Mouse (Mus musculus): Measurements from ENCODE around the gene Etv4. TPM values are rescaled to one million over a fixed set of nuclear protein-coding genes. Genes with fewer than 3 reads are reported as not detected.

Gene Etv4
- polyA plus RNA-seq, 1 experiment from 2014 or later, result 3.5 TPM

GRCm38 (mm10) chr11:101763723-101764122 lies 21.4 kb downstream of the Etv4 start:
- Histone ChIP-seq H3K4me3 (no peak overlapping the region), H3K36me3 (peaks cover 72% of the 10 kb centered on the region), H3K4me1 (replicated peaks) (no peaks in the 10 kb centered on the region), H3K27ac (no peak overlapping the region), H3K4me2 (no peak overlapping the region), H3K9ac (no peak overlapping the region), H3K27me3 (no peaks in the 10 kb centered on the region), H3K9me3 (replicated peaks) (no peaks in the 10 kb centered on the region)
- 49% methylated on average over 7 of the region's 7 CpGs for WGBS
- ATAC-seq (replicated peaks; ENCODE audit: insufficient number of reproducible peaks, insufficient read depth, low FRiP score, low read depth), result no peak

- 92% methylated on average over 3 of the region's 3 CpGs for WGBS
Measured at GRCm38 (mm10) chr11:101759530-101759929, 25.6 kb downstream of the Etv4 start.

DNA sequence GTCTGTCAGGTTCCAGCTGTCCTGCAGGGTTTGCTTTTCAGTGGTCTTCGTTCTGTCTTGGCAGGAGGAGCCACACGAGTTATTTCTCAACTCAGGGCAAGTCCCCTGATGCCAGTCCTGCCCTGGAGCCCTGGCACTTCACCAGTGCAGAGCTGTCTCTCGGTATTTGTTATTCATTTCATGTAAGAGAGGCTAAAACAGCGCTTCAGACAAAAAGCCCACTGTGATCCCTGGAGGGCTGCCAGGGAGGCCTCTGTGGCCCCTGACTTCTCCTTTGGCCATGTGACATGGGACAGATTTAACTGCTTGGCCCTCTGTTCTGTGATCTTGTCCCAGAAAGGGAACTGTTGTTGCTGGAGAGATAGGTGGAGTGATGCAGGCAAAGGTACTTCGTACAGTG lies 26.7 kb downstream of the Etv4 start:
- H3K4me2 ChIP-seq, result no peak overlapping the region
- no peak overlapping the region for H3K4me3 ChIP-seq
- ATAC-seq (replicated peaks; ENCODE audit: insufficient number of reproducible peaks, insufficient read depth, low FRiP score, low read depth), result no peak
- H3K9me3 ChIP-seq (replicated peaks), result no peaks in the 10 kb centered on the region
- peaks cover 71% of the 10 kb centered on the region for H3K36me3 ChIP-seq
- H3K27me3 ChIP-seq, result no peaks in the 10 kb centered on the region
- no peaks in the 10 kb centered on the region; the same call in 1 of the 2 replicates for H3K4me1 ChIP-seq (replicated peaks)
- WGBS, result 57% methylated on average over 5 of the region's 5 CpGs
- H3K9ac ChIP-seq, result no peak overlapping the region
- no peak overlapping the region for H3K27ac ChIP-seq

More at GRCm38 (mm10) chr11:101759530-101759929, 25.6 kb downstream of the Etv4 start:
- H3K27me3 ChIP-seq, result no peaks in the 10 kb centered on the region
- H3K4me2 ChIP-seq, result no peak overlapping the region
- H3K4me3 ChIP-seq, result no peak overlapping the region
- no peak overlapping the region for H3K27ac ChIP-seq
- H3K9me3 ChIP-seq (replicated peaks), result no peaks in the 10 kb centered on the region
- H3K36me3 ChIP-seq, result peaks cover 68% of the 10 kb centered on the region
- no peaks in the 10 kb centered on the region; the same call in 1 of the 2 replicates for H3K4me1 ChIP-seq (replicated peaks)
- no peak for ATAC-seq (replicated peaks; ENCODE audit: insufficient number of reproducible peaks, insufficient read depth, low FRiP score, low read depth)
- H3K9ac ChIP-seq, result no peak overlapping the region

DNA sequence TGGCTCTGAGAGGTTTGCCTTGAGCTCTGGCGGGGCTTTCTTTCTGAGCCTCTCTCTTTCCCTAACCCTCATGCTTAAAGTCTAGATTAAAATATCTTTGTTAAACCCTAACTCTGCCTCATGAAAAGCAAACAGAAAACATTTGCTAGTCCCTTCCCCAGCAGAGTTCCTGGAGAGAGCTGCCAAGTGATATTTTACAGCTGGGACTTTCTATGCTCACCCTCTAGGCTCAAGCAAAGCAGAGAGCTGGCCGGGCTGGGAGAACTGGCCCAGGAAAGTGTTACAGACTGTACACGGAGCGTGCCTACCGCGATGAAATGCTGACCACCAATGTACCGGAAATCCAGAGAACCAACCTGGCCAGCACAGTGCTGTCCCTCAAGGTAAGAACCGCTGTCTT lies 27.8 kb downstream of the Etv4 start:
- Histone ChIP-seq H3K36me3 (peaks cover 76% of the 10 kb centered on the region), H3K27me3 (no peaks in the 10 kb centered on the region), H3K9ac (no peak overlapping the region), H3K4me1 (replicated peaks) (no peaks in the 10 kb centered on the region; the same call in 1 of the 2 replicates), H3K4me2 (no peak overlapping the region), H3K9me3 (replicated peaks) (no peaks in the 10 kb centered on the region), H3K4me3 (no peak overlapping the region), H3K27ac (no peak overlapping the region)
- WGBS, result 71% methylated on average over 8 of the region's 8 CpGs
- 0 out of 2 replicates have a peak, but pooled peaks have one; percentile 14 for ATAC-seq (replicated peaks; ENCODE audit: insufficient number of reproducible peaks, insufficient read depth, low FRiP score, low read depth)

DNA sequence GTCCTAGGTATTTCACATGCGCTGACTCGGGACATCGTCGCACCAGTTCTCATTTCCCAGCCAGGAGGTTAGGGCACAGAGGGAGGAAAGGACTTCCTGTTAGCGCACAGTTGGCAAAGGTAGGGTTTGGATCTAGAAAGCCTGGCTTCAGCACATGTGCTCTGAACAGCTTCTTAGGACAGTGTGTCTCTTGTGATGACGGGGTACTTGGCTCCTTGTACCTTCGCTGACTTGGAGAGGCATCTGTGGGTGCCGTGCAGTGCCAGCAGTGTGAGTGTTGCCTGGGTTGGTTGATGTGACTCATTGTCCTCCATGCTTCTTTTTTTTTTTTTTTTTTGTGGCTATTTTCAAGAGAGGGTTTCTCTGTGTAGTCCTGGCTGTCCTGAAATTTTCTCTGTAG lies 28.6 kb downstream of the Etv4 start:
- WGBS, result 89% methylated on average over 8 of the region's 8 CpGs
- Histone ChIP-seq H3K36me3 (peaks cover 79% of the 10 kb centered on the region), H3K4me2 (no peak overlapping the region), H3K4me3 (no peak overlapping the region), H3K4me1 (replicated peaks) (no peaks in the 10 kb centered on the region; the same call in 1 of the 2 replicates), H3K9me3 (replicated peaks) (no peaks in the 10 kb centered on the region), H3K27me3 (no peaks in the 10 kb centered on the region), H3K27ac (no peak overlapping the region), H3K9ac (no peak overlapping the region)
- no peak for ATAC-seq (replicated peaks; ENCODE audit: insufficient number of reproducible peaks, insufficient read depth, low FRiP score, low read depth)

DNA sequence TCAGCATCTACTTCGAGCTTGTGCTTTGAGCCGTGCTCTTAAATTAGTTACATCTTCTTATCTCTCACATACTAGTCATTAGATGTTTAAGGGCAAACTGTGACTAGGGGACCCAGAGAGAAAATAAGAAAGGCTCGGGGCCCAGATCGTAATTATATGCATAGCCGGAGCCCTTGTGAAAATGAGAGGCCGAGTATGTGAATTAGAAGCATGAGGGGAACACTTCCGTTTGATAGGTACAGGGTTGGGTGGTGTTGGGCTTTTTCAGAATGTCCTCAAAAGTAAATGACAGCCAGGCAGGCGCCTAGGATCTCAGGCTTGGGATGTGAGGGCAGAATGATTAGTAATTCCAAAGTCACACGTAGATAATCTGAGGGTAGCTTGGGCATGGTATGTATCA lies 51.6 kb downstream of the Etv4 start:
- WGBS, result 25% methylated on average over 9 of the region's 9 CpGs
- Histone ChIP-seq H3K36me3 (peaks cover 41% of the 10 kb centered on the region), H3K4me3 (peak overlapping the region; percentile 75), H3K9ac (peak overlapping the region; percentile 76), H3K4me1 (replicated peaks) (peaks cover 12% of the 10 kb centered on the region), H3K27ac (no peak overlapping the region), H3K4me2 (peak overlapping the region; percentile 70), H3K9me3 (replicated peaks) (no peaks in the 10 kb centered on the region), H3K27me3 (no peaks in the 10 kb centered on the region)
- ATAC-seq (replicated peaks; ENCODE audit: insufficient number of reproducible peaks, insufficient read depth, low FRiP score, low read depth), result no peak

- Histone ChIP-seq H3K4me2 (peak within 1 kb of the TSS; percentile 70), H3K4me1 (replicated peaks) (peaks cover 12% of the 10 kb centered on the region), H3K27ac (peak within 1 kb of the TSS; percentile 68), H3K27me3 (no peaks in the 10 kb centered on the region), H3K9me3 (replicated peaks) (no peaks in the 10 kb centered on the region), H3K9ac (peak within 1 kb of the TSS; percentile 76), H3K36me3 (peaks cover 34% of the 10 kb centered on the region), H3K4me3 (peak within 1 kb of the TSS; percentile 75)
- under 1% methylated on average over 51 of the region's 51 CpGs for WGBS
- ATAC-seq (replicated peaks; ENCODE audit: insufficient number of reproducible peaks, insufficient read depth, low FRiP score, low read depth), result peak; percentile 97
Measured at GRCm38 (mm10) chr11:101732518-101733440, 52.4 kb downstream of the Etv4 start, which contains the start of gene Dhx8. Gene Dhx8, plus strand, starts transcription at chr11:101732919.

DNA sequence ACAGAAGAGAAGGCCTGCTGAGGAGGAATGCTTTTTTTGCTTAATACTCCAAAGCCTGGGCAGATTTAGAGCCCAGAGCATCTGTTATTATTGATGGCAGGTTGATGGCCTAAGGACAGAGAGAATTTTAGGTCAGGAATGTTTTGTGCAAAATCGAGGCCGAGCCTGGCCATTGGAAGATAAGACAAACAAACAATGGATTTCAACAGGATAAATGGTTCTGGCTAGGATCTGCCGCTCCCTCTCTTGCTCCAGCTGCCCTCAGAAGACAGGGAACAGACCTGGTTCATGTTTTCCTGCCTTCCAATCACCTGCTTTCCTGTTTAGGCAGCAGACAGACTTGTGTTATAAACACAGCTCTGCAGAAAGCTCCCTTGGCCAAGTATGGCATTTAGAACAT lies 55.9 kb downstream of the Etv4 start:
- 29% methylated on average over 3 of the region's 3 CpGs for WGBS
- H3K27me3 ChIP-seq, result no peaks in the 10 kb centered on the region
- H3K9me3 ChIP-seq (replicated peaks), result no peaks in the 10 kb centered on the region
- H3K4me2 ChIP-seq, result no peak overlapping the region
- no peak overlapping the region for H3K9ac ChIP-seq
- no peaks in the 10 kb centered on the region; the same call in 1 of the 2 replicates for H3K36me3 ChIP-seq
- peaks cover 12% of the 10 kb centered on the region for H3K4me1 ChIP-seq (replicated peaks)
- ATAC-seq (replicated peaks; ENCODE audit: insufficient number of reproducible peaks, insufficient read depth, low FRiP score, low read depth), result no peak
- H3K27ac ChIP-seq, result no peak overlapping the region
- no peak overlapping the region for H3K4me3 ChIP-seq

DNA sequence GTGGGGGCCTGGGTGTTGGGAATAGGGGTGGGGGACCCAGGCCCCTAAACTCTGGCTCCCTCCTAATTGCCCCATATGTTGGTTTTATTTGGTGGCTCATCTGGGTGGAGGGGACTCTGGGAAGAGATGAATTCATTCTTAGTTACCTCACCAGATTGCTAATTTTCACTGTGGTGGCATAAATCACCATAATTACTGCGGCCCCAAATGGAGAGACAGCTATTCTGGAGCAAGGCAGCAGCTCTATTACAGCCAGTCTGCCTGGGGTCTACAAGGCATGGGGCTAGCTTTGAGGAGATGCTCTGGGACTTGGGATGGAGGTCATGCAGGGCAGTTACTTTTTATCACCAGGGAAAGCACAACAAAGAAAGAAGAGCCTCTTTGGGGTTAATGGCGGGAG lies 58.4 kb downstream of the Etv4 start:
- Histone ChIP-seq H3K4me1 (replicated peaks) (no peaks in the 10 kb centered on the region), H3K27ac (no peak overlapping the region), H3K9me3 (replicated peaks) (no peaks in the 10 kb centered on the region), H3K9ac (no peak overlapping the region), H3K4me2 (no peak overlapping the region), H3K4me3 (no peak overlapping the region), H3K36me3 (no peaks in the 10 kb centered on the region), H3K27me3 (no peaks in the 10 kb centered on the region)
- WGBS, result 55% methylated on average over 2 of the region's 2 CpGs
- no peak for ATAC-seq (replicated peaks; ENCODE audit: insufficient number of reproducible peaks, insufficient read depth, low FRiP score, low read depth)

GRCm38 (mm10) chr11:101725043-101725442 lies 60.1 kb downstream of the Etv4 start:
- 72% methylated on average over 8 of the region's 8 CpGs for WGBS
- H3K4me3 ChIP-seq, result no peak overlapping the region
- H3K27ac ChIP-seq, result no peak overlapping the region
- H3K4me2 ChIP-seq, result no peak overlapping the region
- H3K9ac ChIP-seq, result no peak overlapping the region
- no peak for ATAC-seq (replicated peaks; ENCODE audit: insufficient number of reproducible peaks, insufficient read depth, low FRiP score, low read depth)
- H3K4me1 ChIP-seq (replicated peaks), result no peaks in the 10 kb centered on the region
- H3K9me3 ChIP-seq (replicated peaks), result no peaks in the 10 kb centered on the region
- no peaks in the 10 kb centered on the region for H3K36me3 ChIP-seq
- H3K27me3 ChIP-seq, result no peaks in the 10 kb centered on the region

DNA sequence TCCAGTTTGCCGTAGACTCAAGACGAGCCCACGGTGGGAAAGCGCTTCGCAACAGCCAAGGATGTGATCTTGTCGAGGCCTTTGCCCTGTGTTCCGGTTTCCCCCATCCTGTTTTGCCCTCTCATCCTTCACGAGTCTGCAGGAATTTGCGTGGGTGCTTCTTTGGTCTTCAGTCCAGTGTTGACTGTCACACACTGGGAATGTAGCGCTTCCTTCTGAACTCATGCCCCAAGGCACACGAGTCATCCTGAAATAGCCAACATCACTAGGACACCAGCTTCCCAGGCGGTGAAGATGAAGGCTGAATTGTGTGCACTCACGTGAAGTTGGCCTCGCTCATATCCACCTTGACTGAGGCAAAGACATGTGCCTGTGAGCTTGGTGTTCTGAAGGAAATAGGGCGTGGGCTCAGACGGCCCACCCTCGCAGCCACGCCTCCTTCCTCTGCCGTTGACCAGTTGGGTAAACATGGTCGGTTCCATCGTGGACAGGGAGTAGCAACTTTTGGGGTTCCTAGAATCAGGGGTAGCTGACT lies 65.1 kb downstream of the Etv4 start:
- ATAC-seq (replicated peaks; ENCODE audit: insufficient number of reproducible peaks, insufficient read depth, low FRiP score, low read depth), result no peak
- Histone ChIP-seq H3K27ac (no peak overlapping the region), H3K9ac (no peak overlapping the region), H3K4me1 (replicated peaks) (peaks cover 7% of the 10 kb centered on the region), H3K4me2 (no peak overlapping the region), H3K9me3 (replicated peaks) (no peaks in the 10 kb centered on the region), H3K4me3 (no peak overlapping the region), H3K36me3 (no peaks in the 10 kb centered on the region), H3K27me3 (no peaks in the 10 kb centered on the region)
- 71% methylated on average over 21 of the region's 21 CpGs for WGBS
